Mouse (Mus musculus) hindbrain, embryonic 10.5 days (tissue): ENCODE measurements at regions not wholly inside any gene's neighbourhood (a gene's known extent, or its start where the extent isn't known, plus 50 kb on each side); places are given as distances from the start of the nearest gene placed in this dataset.

Source experiments
- DNase-seq: peaks from one replicate; pipeline ENCODE4 v3.0.0-alpha.2; 2017; ENCODE audit warnings: low spot score
- H3K27ac ChIP-seq: fragments of 300-500 bp; sonication (generic); 2 replicates; pipeline ENCODE4 v1.5.1; 2016; ENCODE audit warnings: mild to moderate bottlenecking, moderate library complexity
- H3K27me3 ChIP-seq: fragments of 300-500 bp; sonication (generic); 2 replicates; pipeline ENCODE4 v1.6.1; 2016; ENCODE audit warnings: mild to moderate bottlenecking; ENCODE audit not compliant: poor library complexity, insufficient read depth, severe bottlenecking
- H3K36me3 ChIP-seq: fragments of 300-500 bp; sonication (generic); 2 replicates; pipeline ENCODE4 v1.6.1; 2016; ENCODE audit warnings: mild to moderate bottlenecking, moderate library complexity
- H3K4me1 ChIP-seq: fragments of 300-500 bp; sonication (generic); replicated peaks from 2 replicates; pipeline ENCODE4 v1.6.1; 2016; ENCODE audit warnings: mild to moderate bottlenecking
- H3K4me3 ChIP-seq: fragments of 300-500 bp; sonication (generic); 2 replicates; pipeline ENCODE4 v1.5.1; 2016; ENCODE audit warnings: mild to moderate bottlenecking, moderate library complexity
- H3K9me3 ChIP-seq: fragments of 300-500 bp; sonication (generic); 2 replicates; pipeline ENCODE4 v1.6.1; 2016; ENCODE audit warnings: mild to moderate bottlenecking, moderate library complexity
- WGBS: fragments of 180-500 bp; shearing (Covaris S2); methylation state at CpG from one replicate; pipeline ENCODE4 v1.1.7; 2016; 5-methylcytosine and 5-hydroxymethylcytosine counted together

GRCm38 (mm10) chr2:174580906-174581703, 62.2 kb upstream of the Zfp831 start:
- Histone ChIP-seq H3K4me3 (no peak overlapping the region), H3K27me3 (no peaks in the 10 kb centered on the region), H3K9me3 (no peaks in the 10 kb centered on the region), H3K36me3 (no peaks in the 10 kb centered on the region), H3K4me1 (no peaks in the 10 kb centered on the region), H3K27ac (no peak overlapping the region)
- 88% methylated on average over 5 of the region's 5 CpGs for WGBS
- no peak for DNase-seq

GRCm38 (mm10) chr2:174584272-174584671, 59.1 kb upstream of the Zfp831 start:
- Histone ChIP-seq H3K4me3 (no peak overlapping the region), H3K36me3 (no peaks in the 10 kb centered on the region), H3K4me1 (no peaks in the 10 kb centered on the region), H3K27ac (no peak overlapping the region), H3K27me3 (no peaks in the 10 kb centered on the region), H3K9me3 (no peaks in the 10 kb centered on the region)
- no peak for DNase-seq
- WGBS, result 81% methylated on average over 2 of the region's 2 CpGs
